Mouse (Mus musculus) kidney, postnatal 36 days (tissue): ENCODE measurements around the gene Cluap1.

Source experiments
- DNase-seq, 2 experiments: peaks; one replicate each; pipeline ENCODE4 v3.0.0; 2021 to 2022; ENCODE audit warnings: mixed read lengths in 2 of 2

Cluap1 gene

DNA sequence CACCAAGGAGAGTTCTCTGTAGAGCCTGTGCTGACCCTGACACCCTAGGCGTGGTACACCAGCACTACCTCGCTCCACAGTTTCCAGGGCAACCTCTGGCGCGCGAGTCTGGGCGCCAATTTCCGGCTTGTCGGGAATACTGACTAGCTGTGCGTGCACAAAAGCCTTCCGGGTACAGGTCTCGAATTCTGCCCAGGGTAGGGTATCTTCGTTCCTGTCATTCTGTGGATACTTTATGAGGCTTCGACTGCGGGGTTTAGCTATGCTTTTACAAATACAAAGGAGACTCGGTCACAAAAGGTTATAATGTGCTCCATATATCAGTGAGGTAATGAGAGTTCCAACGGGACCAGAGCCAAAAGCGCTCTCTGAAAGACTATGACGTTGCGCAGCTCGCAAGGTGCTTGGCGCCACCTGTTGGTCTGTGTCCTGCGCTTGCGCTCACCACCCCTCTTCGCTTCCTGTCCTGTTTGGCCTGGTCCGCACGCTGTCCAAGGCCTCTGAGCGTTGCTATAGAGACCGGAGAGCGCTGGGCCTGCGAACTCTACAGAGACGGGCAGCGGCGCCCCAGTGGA is at the start of gene Cluap1, which contains the start of gene 1700037C18Rik:
TSS of gene Cluap1 (plus strand) at position 265 of the 575 bp plus-strand sequence.
TSS of gene 1700037C18Rik (minus strand) at position 153 of the 575 bp plus-strand sequence.
- DNase-seq = peak; percentile 96 to 97

DNA sequence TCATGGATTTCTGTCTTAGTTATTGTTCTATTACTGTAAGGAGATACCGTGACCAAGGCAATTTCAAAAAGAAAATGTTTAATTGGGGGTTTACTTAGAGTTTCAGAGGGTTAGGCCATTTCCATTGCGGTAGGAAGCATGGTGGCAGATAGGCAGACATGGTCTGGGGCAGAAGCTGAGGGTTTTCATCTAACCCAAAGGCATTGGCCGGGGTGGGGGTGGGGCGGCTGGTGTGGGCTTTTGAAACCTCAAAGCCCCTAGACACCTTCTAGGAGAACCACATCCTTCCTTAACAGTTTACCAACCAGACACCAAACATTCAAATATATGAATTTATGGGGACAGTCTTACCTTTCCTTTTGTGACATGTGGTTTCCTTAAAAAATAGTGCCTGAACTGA is 49.3 kb upstream of the Cluap1 start:
- no peak for DNase-seq

DNA sequence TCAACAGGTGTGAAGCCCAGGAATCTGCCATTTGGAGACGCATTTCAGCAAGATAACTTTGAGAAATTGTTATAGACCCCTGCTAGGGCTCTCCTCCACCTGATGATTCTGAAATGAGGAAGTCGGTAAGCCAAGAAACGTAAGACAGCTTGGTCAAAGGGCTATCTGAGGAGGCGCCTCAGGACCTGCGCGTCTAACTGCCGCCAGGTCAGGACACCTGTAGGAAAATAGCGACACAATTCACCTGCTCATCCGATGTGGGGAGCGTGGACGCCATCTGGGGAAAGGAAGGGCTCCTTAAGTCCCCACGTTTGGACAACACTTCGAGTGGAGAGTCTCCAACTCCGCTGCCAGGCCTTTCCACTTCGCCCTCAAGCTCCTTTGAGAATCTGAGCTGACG is 36.8 kb upstream of the Cluap1 start:
- DNase-seq = no peak

DNA sequence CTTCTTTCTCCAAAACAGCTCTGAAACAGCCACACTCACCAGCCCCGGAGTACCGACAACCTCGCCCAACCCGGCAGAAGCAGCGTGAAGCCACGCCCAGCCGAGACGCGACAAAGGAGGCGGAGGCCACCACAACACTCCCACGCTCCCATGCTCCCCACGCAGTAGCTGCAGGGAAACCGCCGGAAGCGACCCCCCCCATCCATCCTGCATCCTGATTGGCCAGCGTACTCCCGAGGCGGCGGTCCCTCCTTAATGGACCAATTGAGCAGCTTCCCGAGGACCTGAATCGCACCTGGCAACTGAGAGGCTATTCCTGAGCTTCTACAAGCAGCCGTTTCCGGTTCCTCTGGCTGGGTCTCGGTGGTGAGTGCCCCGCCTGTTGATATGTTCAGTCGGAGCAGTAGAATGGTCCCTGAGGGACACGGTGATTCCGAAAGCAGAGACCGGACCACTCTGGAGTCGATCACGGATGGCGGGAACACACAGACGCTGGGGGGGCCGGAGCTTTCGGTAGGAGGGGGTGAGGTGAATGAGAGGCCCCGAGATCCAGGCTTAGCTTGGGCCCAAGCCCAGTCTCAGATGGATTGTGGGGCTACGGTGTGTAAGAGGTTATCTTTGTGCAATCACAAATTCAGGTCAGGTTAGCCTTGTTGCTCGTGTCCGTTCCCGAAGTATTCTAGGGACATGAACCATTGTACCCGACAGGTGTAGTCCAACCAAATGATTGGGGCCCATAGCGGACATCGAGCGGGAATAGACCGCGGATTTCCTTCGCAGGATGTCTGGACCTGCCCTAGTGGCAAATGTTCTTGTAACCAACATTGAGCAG is 36.2 kb upstream of the Cluap1 start, which contains the start of gene Naa60:
TSS of gene Naa60 (plus strand) at position 160 of the 832 bp plus-strand sequence.
- peak; percentile 96 to 97 for DNase-seq

DNA sequence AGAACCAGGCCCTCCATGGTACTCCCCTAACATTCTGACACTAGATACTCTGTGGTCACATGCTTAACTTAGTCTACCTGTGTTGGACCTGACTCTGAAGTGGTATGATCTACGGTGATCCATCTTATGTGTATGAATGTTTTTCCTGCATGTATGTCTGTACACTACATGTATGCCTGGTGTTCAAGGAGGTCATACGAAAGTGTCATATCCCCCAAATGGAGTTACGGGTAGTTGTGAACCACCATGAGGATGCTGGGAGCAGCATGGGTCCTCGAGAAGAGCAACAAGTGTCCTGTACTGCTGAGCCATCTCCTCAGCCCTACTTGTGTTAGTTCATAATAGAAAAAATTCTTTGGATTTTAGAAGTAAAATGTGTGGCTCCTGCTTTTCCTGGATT is 32.3 kb upstream of the Cluap1 start:
- no peak for DNase-seq

DNA sequence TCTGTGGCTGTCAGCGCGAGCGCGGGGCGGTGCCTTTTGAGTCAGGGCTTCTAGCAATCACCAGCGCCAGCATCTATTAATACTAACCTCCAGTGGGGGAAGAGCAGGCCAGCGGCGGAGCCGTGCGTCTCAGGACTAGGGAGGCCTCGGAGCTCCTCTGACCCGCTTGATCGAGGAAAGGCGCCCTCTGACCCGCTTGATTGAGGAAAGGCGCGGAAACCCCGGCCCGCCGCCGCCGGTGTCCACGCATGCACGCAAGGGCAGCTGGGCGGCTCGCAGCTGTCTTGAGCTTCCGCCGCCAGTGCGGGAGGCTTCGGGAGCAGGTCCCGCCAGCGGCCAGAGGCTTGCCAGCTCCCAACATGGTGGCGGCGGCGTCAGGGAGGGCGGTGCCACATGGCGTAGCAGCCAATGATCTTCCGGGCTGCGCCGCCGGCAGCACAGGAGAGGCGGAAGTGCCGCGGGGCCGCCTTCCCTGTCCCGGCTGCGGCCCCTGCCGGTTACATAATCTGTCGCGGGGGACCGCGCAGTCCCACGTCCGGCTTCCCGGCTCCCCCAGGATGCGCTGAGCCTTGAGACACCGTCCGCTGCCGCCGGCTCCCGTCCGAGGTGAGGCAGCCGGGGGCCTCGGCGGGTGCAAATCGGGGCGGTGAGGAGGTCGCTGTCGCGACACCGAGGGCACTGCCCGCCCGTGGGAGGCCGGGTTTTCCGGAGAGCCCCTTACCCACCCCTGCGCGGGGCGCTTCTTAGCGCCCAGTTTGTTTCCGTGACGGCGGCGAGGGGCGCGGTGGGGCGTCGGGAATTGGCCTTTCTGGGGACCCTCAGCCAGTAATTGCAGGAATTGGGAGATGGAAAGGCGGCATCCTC is 24.2 kb upstream of the Cluap1 start, which contains the start of the genes Zfp597 and Gm20695:
TSS of gene Zfp597 (minus strand) at position 361 of the 864 bp plus-strand sequence.
TSS of gene Gm20695 (plus strand) at position 448 of the 864 bp plus-strand sequence.
- peak; percentile 95 to 97 for DNase-seq

DNA sequence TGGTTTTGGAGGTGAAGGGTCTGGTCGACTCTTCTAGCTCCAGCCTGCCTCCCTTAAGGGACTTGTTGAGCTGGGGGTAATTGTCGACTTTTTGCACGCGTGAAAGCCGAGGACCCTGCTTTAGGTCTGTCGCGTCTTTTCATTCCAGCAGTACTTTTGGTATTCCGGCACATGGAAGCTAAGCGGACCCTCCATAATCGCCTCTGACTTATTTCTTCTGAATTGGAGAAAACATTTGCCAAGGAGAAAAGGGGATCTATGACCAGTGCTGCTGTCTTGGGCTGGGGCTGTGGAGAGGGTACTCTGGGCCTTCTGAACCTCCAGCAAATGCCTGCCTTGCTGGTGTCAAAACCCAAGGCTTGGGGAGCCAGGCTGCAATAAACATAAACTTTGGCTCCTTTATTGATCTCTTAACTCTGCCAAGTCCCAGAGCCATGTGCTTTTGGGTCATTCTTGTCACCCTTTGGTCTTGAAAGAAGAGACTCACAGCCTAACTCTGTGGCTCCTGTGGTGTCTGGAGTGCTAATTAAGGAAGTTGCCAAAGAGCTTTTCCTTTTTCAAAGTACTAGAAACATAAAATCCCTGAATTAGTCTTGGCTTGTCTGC is 23.4 kb upstream of the Cluap1 start:
- DNase-seq = peak in 1 of 2 experiments; percentile 22

DNA sequence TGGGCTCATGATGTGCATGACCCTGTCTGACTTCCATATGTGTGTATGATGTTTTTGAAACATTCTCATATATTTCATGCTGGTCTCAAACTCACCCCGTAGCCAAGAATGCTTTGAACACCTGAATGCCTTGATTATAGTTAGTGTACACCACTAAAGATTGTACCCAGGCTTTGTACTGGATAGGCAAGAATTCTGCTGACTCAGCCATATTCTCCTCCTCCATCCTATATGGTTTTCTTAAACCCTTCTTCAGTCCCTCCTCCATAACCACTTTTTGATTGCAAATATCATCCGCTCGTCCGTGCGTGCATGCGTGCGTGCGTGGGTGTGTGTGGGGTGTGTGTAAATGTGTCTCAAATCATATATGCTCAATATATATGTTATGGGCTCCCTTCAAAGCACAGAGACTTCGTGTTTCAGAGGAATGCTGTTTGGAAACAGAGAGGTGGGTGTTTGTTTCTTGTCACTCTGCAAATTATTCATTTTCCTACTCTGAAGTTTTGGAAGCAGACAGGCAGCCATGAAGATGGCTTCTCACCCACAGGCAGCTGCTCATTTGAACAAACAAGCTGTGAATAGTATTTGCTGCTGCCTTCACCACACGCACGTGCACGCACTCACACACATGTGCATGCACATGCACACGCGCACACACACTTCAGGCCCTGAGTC is 16.8 kb upstream of the Cluap1 start:
- DNase-seq = no peak

DNA sequence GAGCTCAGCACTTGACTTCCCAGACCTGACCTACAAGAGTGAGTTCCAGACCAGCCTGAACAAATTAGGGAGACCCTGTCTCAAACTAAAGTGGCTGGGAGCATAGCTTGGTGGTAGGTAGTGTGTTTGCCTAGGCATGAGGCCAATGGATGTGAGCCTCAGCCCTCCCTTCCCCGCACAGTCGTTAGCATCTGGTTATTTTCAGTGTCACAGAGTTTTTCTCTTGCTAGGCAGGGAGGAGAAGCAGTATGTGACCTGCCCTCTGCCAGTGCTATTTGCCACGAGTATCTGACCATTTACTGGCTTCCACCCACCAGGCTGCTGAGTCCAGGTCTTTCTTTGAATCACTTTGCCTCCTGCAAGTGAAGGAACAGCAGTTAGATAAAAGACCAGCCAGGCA is 14.9 kb upstream of the Cluap1 start:
- no peak for DNase-seq

DNA sequence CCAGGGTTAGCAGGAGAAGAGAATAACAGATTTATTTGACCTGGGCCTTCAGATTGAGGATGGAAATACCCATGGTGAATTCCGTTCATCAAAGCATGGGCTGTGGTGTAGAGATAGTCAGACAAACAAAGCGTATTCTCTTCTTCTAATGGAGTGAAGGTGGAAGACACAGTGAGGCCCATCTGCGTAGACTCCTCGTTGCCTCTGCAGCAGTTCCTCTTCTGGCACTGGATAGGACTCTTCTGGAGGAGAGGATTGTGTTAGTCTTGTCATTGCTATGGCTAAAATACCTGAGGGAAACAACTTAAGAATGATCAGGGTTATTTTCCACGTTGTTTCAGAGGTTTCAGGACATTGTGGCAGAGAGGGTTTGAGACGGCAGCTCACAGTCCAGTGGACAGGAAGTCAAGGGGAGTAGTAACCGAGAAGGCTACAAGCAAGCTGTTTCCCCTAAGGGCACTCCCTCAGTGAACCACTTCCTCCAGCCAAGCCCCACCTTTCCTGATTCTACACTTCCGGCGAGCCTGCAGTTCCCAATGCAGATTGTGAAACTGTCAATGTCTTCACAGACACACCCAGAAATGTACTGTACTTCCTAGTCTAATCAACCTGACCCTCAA is 13.3 kb upstream of the Cluap1 start:
- DNase-seq = peak; percentile 43 to 53

DNA sequence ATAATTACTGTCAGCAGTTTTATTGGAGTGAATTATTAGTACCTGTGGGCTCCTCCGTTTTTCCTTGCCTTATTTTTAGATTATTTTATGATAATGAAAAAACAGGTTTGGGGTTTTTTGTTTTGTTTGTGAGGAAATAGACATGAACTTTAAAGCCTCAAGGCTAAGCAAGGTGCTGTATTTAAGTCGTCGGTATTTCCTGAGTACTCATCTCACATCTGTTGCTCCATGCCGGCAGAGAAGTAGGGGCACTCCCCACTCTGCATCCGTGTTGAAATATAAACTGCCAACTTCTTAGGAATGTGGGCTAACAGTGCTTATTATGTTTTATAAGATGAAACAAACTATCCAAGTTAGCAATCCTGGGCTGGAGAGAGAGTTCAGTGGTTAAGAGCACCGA is 12.6 kb upstream of the Cluap1 start:
- no peak for DNase-seq

DNA sequence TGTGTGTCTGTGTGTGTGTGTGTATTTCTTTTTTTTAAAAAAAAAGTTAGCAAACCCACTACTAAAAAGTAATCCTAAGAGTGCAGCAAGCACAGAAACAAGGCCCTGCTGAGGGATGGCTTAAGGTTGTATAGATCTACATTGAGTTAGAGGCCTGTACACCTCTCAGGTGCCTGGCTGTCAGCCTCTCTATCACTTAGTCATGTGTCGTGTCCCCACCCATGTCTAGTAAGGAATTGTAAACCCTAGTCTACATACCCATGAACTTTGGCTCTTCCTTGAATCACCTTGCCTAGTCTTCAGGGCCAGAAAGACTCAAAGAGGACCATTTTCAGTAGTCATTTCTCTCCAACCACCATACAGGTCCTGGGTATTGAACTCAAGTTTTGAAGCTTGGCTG is 12.0 kb upstream of the Cluap1 start:
- DNase-seq = no peak

DNA sequence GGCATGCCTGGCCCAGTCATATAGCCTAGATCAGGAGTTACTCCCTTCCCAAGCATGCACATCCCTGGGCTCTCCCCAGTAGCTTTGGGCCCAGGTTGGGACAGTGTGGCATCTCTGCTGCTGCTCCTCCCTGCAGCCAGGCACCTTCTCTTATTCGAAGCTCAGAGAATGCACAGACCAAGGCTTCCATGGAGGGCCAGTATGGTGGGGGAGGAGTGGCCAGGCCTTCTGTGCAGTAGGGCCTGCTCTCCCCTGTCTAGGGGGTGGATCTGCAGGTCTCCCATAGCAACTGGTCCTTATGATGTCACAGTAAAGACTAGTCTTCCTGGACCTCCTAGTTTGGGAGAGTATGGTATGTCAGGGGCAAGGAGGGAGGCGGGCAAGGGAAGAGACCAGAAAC is 1.1 kb upstream of the Cluap1 start:
- no peak for DNase-seq

DNA sequence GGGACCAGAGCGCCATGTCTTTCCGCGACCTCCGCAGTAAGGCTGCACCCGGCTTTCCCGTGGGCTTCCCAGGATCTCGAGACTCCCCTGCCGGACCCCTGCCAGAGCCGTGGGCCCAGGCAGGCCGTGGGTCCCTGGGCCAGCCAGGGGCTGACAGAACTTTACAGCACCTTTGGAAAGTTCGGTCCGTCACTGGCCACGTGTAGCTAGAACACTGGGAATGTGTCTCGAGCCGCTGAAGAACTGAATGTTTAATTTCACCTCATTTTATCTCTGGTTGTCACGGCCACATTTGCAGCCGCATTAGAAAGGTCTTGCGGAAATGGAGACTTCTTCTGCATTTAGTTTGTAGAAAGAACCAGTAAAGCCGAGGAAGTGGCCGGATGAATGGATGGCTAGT is 517 bp downstream of the Cluap1 start:
- no peak for DNase-seq

DNA sequence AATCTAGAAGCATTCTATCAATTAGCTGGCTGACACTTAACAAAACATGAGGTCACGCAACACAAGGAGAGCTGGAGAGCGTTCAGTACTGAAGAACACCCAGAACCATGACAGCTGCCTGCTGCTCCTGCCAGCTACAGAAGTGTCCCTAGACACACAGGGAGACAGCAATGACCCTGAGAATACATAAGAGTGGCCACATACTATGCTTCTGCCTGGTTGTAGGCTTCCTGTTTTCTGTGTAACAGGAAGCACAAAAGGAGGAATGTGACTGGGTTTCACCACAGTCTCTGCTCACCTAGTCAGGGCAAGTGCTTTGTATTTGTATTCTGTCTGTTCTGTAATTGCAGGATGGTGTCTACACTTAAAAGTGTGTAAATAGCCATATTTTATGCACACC is 12.2 kb downstream of the Cluap1 start:
- no peak for DNase-seq

DNA sequence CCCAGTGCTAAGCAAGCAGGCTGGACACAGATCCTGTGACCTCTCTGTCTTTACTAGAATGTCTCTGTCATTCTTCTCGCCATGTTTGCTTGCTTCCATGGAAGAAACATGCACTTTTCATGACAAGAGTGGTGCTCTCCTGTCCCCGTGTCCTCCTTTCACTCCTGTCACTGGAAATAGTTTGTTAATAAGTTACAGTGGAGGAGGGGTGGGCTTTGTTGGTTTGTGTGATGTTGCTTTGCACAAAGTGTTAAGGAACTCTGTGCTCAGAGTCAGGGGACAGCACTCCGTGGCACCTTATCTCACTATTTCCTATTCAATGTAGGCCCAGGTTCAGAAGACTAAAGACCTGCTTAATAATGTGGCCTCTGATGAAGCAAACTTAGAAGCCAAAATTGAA is 14.9 kb downstream of the Cluap1 start:
- no peak for DNase-seq

DNA sequence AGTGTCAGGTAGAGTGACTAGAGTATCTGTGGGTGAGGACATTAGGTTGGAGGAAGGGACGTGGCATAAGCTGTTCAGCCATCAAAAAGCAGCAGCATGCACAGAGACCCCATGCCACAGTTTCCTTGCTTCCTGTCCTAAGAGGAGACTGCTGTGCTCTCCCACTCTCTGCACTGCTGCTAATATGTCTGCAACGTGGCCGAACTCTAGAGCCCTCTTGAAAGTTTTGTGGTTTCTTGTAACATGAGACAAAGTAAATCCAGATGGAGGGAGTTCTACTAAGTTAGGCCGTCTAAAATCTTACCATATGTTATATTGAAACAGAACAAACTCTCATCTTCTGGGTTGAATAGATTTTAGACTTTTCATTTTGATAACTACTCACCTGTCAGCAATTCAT is 15.4 kb downstream of the Cluap1 start:
- DNase-seq = no peak

DNA sequence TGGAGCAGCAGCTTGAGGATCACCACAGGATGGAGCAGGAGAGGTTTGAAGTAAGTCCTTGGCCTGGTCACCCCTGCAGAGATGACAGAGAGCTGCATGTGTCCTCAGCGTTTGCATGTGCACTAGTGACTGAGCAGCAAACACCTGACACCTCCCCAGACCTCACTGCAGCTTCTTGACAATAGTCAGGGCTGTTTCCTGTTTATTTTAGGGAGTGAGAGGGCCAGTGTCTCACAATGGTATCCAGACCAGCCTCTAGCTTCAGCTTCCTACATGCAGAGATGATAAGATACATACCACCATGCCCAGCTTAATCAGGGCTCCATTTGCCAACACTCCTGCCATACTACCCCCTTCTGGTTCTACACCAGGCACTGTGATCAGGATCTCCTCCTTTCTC is 20.0 kb downstream of the Cluap1 start:
- no peak for DNase-seq

DNA sequence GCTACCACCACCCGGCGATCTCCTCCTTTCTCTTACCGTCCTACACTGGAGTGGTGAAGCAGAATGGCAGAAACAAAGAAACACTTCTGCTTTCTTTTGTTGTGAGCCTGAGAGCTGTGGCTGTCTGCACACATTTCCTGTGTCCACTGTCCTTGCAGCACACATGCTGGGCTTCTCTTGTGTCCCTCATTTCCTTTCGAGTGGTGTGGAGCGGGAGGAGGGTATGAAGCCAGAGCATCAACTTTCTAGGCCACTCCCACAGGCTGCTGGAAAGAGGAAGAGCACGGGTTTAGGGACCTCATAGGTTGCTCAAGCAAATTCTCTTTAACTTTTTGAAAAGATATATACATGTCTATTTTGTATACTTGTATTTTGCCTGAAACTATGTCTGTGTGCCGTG is 20.6 kb downstream of the Cluap1 start:
- DNase-seq = peak in 1 of 2 experiments; percentile 7

DNA sequence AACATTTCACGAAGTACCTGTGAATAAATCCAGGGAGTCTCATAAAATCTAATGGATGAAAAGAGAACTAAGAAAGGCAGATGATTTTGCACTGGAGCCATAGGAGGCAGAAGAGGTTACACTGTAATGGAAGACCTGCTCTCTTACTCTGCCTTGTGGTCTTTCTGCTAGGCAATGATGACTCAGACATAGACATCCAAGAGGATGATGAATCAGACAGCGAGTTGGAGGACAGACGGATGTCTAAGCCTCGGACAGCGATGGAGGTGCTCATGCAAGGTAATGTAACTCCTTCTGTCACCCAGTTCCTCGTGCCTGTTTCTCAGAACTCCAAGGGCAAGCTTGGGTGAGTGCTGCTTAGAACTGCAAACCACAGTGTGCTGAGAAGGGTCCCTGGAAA is 24.9 kb downstream of the Cluap1 start:
- no peak for DNase-seq

DNA sequence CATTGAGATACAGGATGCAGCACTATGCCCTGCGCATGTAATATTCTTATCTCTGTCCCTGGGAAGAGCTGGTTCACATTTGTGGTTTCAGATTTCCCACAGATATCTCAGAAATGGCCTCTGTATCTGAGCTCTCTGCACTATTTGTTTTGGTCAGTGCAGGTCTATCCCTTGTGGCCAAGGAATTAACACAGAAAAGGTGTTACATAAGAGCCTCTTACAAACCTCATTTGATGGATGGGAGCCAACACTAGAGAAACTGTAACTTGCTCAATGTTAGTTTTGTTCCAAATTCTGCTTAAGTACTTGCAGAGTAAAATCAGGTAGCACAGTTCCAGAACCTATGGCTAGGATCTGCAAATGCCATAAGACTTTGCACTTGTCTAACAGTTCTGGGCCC is 25.5 kb downstream of the Cluap1 start:
- peak; percentile 14 to 73 for DNase-seq

DNA sequence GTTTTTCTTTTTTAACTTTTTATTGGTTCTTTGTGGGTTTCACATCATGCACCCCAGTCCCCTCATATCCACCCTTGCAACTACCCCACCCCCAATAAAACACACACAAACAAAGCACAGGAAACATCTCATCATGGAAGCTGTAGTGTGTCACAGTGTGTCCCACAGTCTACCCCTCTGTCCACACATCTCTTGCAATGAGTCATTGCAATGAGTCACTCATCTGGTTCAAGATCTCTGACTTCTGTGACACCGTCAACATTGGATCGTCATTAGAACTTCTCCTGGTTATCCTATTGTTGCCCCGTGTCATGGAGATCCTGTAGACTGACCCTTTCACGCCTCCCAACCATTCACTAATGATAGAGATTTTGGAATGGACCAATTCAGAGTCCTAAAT is 26.1 kb downstream of the Cluap1 start:
- no peak for DNase-seq
